Mouse (Mus musculus) lung, postnatal 25 days (tissue): Measurements from ENCODE around the gene Dlgap3.

Experiments used
- DNase-seq: peaks from one replicate; pipeline ENCODE4 v3.0.0; 2022; ENCODE audit warnings: low spot score

Dlgap3 gene

GRCm38 (mm10) chr4:127217048-127217447 is 48.0 kb downstream of the Dlgap3 start:
- DNase-seq, result no peak

GRCm38 (mm10) chr4:127223291-127223690 is 54.3 kb downstream of the Dlgap3 start:
- no peak for DNase-seq

GRCm38 (mm10) chr4:127223755-127224154 is 54.8 kb downstream of the Dlgap3 start:
- DNase-seq, result no peak

GRCm38 (mm10) chr4:127224444-127225100 is 55.6 kb downstream of the Dlgap3 start:
- DNase-seq, result no peak

GRCm38 (mm10) chr4:127226067-127226466 is 57.1 kb downstream of the Dlgap3 start:
- no peak for DNase-seq

GRCm38 (mm10) chr4:127227051-127227673 is 58.2 kb downstream of the Dlgap3 start:
- DNase-seq, result no peak

- no peak for DNase-seq
Observed at GRCm38 (mm10) chr4:127232028-127232427, 63.0 kb downstream of the Dlgap3 start.

GRCm38 (mm10) chr4:127232551-127232950 is 63.5 kb downstream of the Dlgap3 start:
- no peak for DNase-seq

- DNase-seq, result no peak
Observed at GRCm38 (mm10) chr4:127233416-127234125, 64.6 kb downstream of the Dlgap3 start.

GRCm38 (mm10) chr4:127235742-127236487 is 66.9 kb downstream of the Dlgap3 start:
- DNase-seq, result peak; percentile 86

GRCm38 (mm10) chr4:127236631-127237030 is 67.6 kb downstream of the Dlgap3 start:
- no peak for DNase-seq

- no peak for DNase-seq
Observed at GRCm38 (mm10) chr4:127237271-127237670, 68.3 kb downstream of the Dlgap3 start.

GRCm38 (mm10) chr4:127242696-127243095 is 73.7 kb downstream of the Dlgap3 start:
- DNase-seq, result no peak

GRCm38 (mm10) chr4:127243552-127243951 is 74.5 kb downstream of the Dlgap3 start, which contains the start of gene Smim12:
Gene Smim12 (plus strand): TSS chr4:127243784.
- DNase-seq, result peak; percentile 98

GRCm38 (mm10) chr4:127243953-127244352 is 74.9 kb downstream of the Dlgap3 start:
- no peak for DNase-seq

GRCm38 (mm10) chr4:127249701-127250349 is 80.8 kb downstream of the Dlgap3 start:
- peak; percentile 96 for DNase-seq

- DNase-seq, result peak; percentile 86
Observed at GRCm38 (mm10) chr4:127251963-127252585, 83.1 kb downstream of the Dlgap3 start.

- no peak for DNase-seq
Observed at GRCm38 (mm10) chr4:127256739-127257138, 87.7 kb downstream of the Dlgap3 start.

GRCm38 (mm10) chr4:127258186-127258897 is 89.3 kb downstream of the Dlgap3 start:
- DNase-seq, result peak; percentile 87

- no peak for DNase-seq
Observed at GRCm38 (mm10) chr4:127261601-127262000, 92.6 kb downstream of the Dlgap3 start.
